Mouse (Mus musculus): ENCODE measurements around the gene Eno1.

- TF ChIP-seq CTCF (IDR thresholded peaks at IDR 0.05; ENCODE audit: borderline replicate concordance, extremely low read depth, insufficient read depth, insufficient read length), result peak; percentile 54; the same call in 1 of the 2 replicates
- no peak for TF ChIP-seq POLR2A (IDR thresholded peaks at IDR 0.05; ENCODE audit: borderline replicate concordance, extremely low read depth, insufficient read depth, insufficient read length, poor library complexity, severe bottlenecking)
These were observed 28.4 kb downstream of the Eno1 start for GRCm38 (mm10) chr4:150264903-150265302.
